Mouse (Mus musculus) forebrain, embryonic 16.5 days (tissue): ENCODE data around the gene Fndc9. TPM values are rescaled to one million over a fixed set of nuclear protein-coding genes. Genes with fewer than 3 reads are reported as not detected.

Source experiments
- ATAC-seq: fragments of 200-750 bp; cut with Nextera tagmentation; 2 replicates; pipeline ENCODE4 v1.8.0; 2017; ENCODE audit warnings: mild to moderate bottlenecking, moderate library complexity
- H3K27ac ChIP-seq: fragments of 300-500 bp; sonication (generic); 2 replicates; pipeline ENCODE4 v1.5.1; 2014; ENCODE audit warnings: low read length, control low read depth
- H3K27me3 ChIP-seq: fragments of 300-500 bp; sonication (generic); replicated peaks from 2 replicates; pipeline ENCODE4 v1.6.1; 2014; ENCODE audit warnings: low read length; ENCODE audit not compliant: control insufficient read depth, insufficient read depth
- H3K36me3 ChIP-seq: fragments of 300-500 bp; sonication (generic); 2 replicates; pipeline ENCODE4 v1.6.1; 2014; ENCODE audit not compliant: control insufficient read depth, insufficient read depth
- H3K4me1 ChIP-seq: fragments of 300-500 bp; sonication (generic); replicated peaks from 2 replicates; pipeline ENCODE4 v1.6.1; 2014; ENCODE audit warnings: low read length; ENCODE audit not compliant: control insufficient read depth, insufficient read depth
- H3K4me2 ChIP-seq: fragments of 300-500 bp; sonication (generic); 2 replicates; pipeline ENCODE4 v1.6.1; 2014; ENCODE audit warnings: mild to moderate bottlenecking, low read length, control low read depth
- H3K4me3 ChIP-seq: fragments of 300-500 bp; sonication (generic); replicated peaks from 2 replicates; pipeline ENCODE4 v1.5.1; 2014; ENCODE audit warnings: mild to moderate bottlenecking, low read length, control low read depth
- H3K9ac ChIP-seq: fragments of 300-500 bp; sonication (generic); replicated peaks from 2 replicates; pipeline ENCODE4 v1.6.1; 2014; ENCODE audit warnings: low read depth, low read length, control low read depth
- H3K9me3 ChIP-seq: fragments of 300-500 bp; sonication (generic); 2 replicates; pipeline ENCODE4 v1.6.1; 2016; ENCODE audit warnings: low read length; ENCODE audit not compliant: control insufficient read depth
- WGBS: fragments of 180-500 bp; shearing (Covaris S2); extraction: QIAGEN DNeasy Blood & Tissue Kit; methylation state at CpG from one replicate; pipeline ENCODE4 v1.1.7; 2014; 5-methylcytosine and 5-hydroxymethylcytosine counted together
- polyA plus RNA-seq: library from polyadenylated mRNA; unstranded; fragments of >200 nt; fragmentation: Nextera tagmentation; extraction: Ambion mirVana; gene quantifications from 2 replicates; pipeline ENCODE4 v1.2.1, GENCODE M21; 2015

The Fndc9 gene
- polyA plus RNA-seq, 1 experiment from 2014 or later: 5.3 TPM

DNA sequence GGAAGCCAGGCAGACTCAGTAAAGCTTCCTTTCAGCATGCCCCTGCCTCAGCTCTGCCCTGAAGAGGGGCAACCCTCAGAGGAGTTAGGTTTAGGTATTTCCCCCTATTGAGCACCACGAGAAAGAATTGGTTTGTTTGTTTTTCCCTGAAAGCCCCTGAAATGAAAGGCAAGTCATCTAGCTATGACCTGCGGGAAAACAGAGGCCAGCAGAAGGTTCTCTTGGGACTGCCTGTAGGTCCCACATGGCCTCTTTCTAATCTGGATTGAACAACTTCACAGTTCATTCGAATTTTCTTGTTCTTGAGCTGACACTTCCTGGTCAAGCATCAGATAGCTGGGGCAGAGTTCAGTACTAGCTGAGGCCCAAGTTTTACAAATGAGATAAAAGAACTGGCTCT lies 23.5 kb upstream of the Fndc9 start:
- no peak for ATAC-seq
- H3K27me3 ChIP-seq: no peaks in the 10 kb centered on the region
- H3K4me1 ChIP-seq: 0 out of 2 replicates have a peak, but pooled peaks cover 3% of the 10 kb centered on the region
- H3K4me2 ChIP-seq: no peak overlapping the region
- H3K36me3 ChIP-seq: peaks cover 12% of the 10 kb centered on the region
- 49% methylated on average over 3 of the region's 3 CpGs for WGBS
- H3K4me3 ChIP-seq: no peak overlapping the region
- H3K9ac ChIP-seq: no peak overlapping the region
- H3K27ac ChIP-seq: no peak overlapping the region
- no peaks in the 10 kb centered on the region; the same call in 1 of the 2 replicates for H3K9me3 ChIP-seq

GRCm38 (mm10) chr11:46213844-46214243 lies 21.5 kb upstream of the Fndc9 start:
- no peaks in the 10 kb centered on the region; the same call in 1 of the 2 replicates for H3K36me3 ChIP-seq
- H3K9me3 ChIP-seq: no peaks in the 10 kb centered on the region; the same call in 1 of the 2 replicates
- H3K27ac ChIP-seq: no peak overlapping the region
- WGBS: 84% methylated on average over 5 of the region's 5 CpGs
- no peak overlapping the region for H3K4me3 ChIP-seq
- ATAC-seq: no peak
- H3K9ac ChIP-seq: no peak overlapping the region
- H3K4me2 ChIP-seq: no peak overlapping the region
- H3K4me1 ChIP-seq: 0 out of 2 replicates have a peak, but pooled peaks cover 3% of the 10 kb centered on the region
- H3K27me3 ChIP-seq: no peaks in the 10 kb centered on the region

GRCm38 (mm10) chr11:46214368-46215230 lies 20.7 kb upstream of the Fndc9 start:
- Histone ChIP-seq H3K27ac (no peak overlapping the region), H3K9me3 (no peaks in the 10 kb centered on the region; the same call in 1 of the 2 replicates), H3K9ac (no peak overlapping the region), H3K4me1 (0 out of 2 replicates have a peak, but pooled peaks cover 3% of the 10 kb centered on the region), H3K27me3 (no peaks in the 10 kb centered on the region), H3K4me3 (no peak overlapping the region), H3K4me2 (no peak overlapping the region), H3K36me3 (no peaks in the 10 kb centered on the region; the same call in 1 of the 2 replicates)
- 82% methylated on average over 14 of the region's 14 CpGs for WGBS
- ATAC-seq: no peak

DNA sequence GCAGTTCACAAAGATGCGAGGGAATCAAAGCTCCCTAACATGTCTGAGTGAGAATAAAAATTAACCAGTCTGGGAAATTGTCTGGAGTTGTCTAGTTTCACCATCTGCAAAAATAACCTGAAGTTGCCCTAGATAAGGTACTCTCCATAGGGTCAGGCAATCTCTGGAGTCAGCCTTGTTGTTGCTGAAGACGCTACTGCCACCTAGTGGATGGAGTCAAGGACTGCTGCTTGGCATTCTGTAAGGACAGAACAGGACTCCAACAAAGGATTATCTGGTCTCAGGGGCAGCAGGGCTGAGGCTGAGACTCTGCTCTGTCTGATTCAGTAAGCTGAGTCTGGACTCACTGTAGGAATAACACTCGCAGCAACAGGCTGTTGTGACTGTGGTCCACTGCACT lies 20.0 kb upstream of the Fndc9 start:
- 23% methylated on average over 3 of the region's 3 CpGs for WGBS

GRCm38 (mm10) chr11:46216669-46217068 lies 18.7 kb upstream of the Fndc9 start:
- ATAC-seq: no peak
- no peak overlapping the region for H3K4me3 ChIP-seq
- H3K27ac ChIP-seq: no peak overlapping the region
- no peak overlapping the region for H3K9ac ChIP-seq
- WGBS: 77% methylated on average over 7 of the region's 7 CpGs
- 0 out of 2 replicates have a peak, but pooled peaks cover 3% of the 10 kb centered on the region for H3K4me1 ChIP-seq
- H3K36me3 ChIP-seq: peaks cover 6% of the 10 kb centered on the region
- H3K9me3 ChIP-seq: no peaks in the 10 kb centered on the region; the same call in 1 of the 2 replicates
- no peaks in the 10 kb centered on the region for H3K27me3 ChIP-seq
- no peak overlapping the region for H3K4me2 ChIP-seq

More for the DNA sequence above, 20.0 kb upstream of the Fndc9 start:
- Histone ChIP-seq H3K4me3 (no peak overlapping the region), H3K9ac (no peak overlapping the region), H3K27ac (no peak overlapping the region), H3K9me3 (no peaks in the 10 kb centered on the region; the same call in 1 of the 2 replicates), H3K4me2 (no peak overlapping the region), H3K27me3 (no peaks in the 10 kb centered on the region), H3K4me1 (0 out of 2 replicates have a peak, but pooled peaks cover 3% of the 10 kb centered on the region), H3K36me3 (no peaks in the 10 kb centered on the region; the same call in 1 of the 2 replicates)
- ATAC-seq: peak; percentile 78

DNA sequence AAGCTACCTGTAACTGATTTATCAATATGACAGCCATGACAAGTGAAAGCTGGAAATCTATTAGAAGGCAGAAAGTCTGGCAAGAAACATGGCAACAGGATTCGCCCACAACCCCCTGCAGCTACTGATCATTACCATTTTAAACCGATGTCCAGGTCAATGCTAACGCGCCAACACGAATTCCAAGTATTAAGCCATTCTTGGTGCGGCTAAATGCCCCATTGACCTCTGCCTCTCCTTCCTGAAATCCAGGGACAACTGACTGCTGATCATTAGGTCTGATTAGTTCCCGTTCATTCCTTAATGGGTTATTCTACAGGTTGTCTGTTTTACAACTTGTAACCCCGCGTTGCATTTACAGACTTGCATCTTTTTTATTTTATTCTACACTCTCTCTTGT lies 17.6 kb upstream of the Fndc9 start:
- ATAC-seq: no peak
- no peak overlapping the region for H3K4me2 ChIP-seq
- H3K27me3 ChIP-seq: no peaks in the 10 kb centered on the region
- H3K4me1 ChIP-seq: 0 out of 2 replicates have a peak, but pooled peaks cover 3% of the 10 kb centered on the region
- H3K4me3 ChIP-seq: no peak overlapping the region
- H3K9ac ChIP-seq: no peak overlapping the region
- H3K36me3 ChIP-seq: peaks cover 12% of the 10 kb centered on the region
- WGBS: 89% methylated on average over 9 of the region's 9 CpGs
- peak overlapping the region; percentile 21; the same call in 1 of the 2 replicates for H3K27ac ChIP-seq
- no peaks in the 10 kb centered on the region; the same call in 1 of the 2 replicates for H3K9me3 ChIP-seq

- Histone ChIP-seq H3K9me3 (no peaks in the 10 kb centered on the region; the same call in 1 of the 2 replicates), H3K27ac (peak overlapping the region; percentile 16; the same call in 1 of the 2 replicates), H3K27me3 (no peaks in the 10 kb centered on the region), H3K4me2 (no peak overlapping the region), H3K9ac (no peak overlapping the region), H3K36me3 (peaks cover 19% of the 10 kb centered on the region), H3K4me1 (0 out of 2 replicates have a peak, but pooled peaks cover 3% of the 10 kb centered on the region), H3K4me3 (no peak overlapping the region)
- ATAC-seq: peak; percentile 34
- WGBS: 31% methylated on average over 5 of the region's 5 CpGs
Measured at GRCm38 (mm10) chr11:46218584-46218983, 16.7 kb upstream of the Fndc9 start.

DNA sequence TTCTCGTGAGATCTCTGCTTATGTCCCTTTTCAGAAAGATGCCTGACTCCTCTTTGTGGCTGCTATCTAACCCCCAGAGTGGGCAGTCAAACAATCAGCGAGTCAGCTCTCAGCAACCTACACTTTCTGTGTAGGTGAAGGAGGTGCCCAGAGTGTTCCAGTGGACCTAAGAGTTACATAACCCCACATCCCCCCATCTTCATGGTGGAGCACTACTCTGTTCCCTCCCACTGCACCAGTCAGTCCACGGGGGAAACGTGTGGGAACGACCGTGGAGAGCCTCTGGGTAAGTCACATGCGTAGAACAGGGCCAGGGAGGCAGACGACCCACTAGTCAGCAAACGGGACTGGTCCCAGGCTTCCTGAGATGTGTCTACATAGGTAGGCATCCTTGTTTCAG lies 16.0 kb upstream of the Fndc9 start:
- Histone ChIP-seq H3K4me2 (no peak overlapping the region), H3K9ac (no peak overlapping the region), H3K4me3 (no peak overlapping the region), H3K9me3 (no peaks in the 10 kb centered on the region; the same call in 1 of the 2 replicates), H3K27me3 (no peaks in the 10 kb centered on the region), H3K27ac (peak overlapping the region; percentile 16), H3K4me1 (0 out of 2 replicates have a peak, but pooled peaks cover 3% of the 10 kb centered on the region), H3K36me3 (peaks cover 23% of the 10 kb centered on the region)
- no peak for ATAC-seq
- WGBS: 88% methylated on average over 9 of the region's 9 CpGs

- WGBS: 78% methylated on average over 2 of the region's 2 CpGs
- Histone ChIP-seq H3K36me3 (peaks cover 23% of the 10 kb centered on the region), H3K27ac (no peak overlapping the region), H3K4me1 (0 out of 2 replicates have a peak, but pooled peaks cover under 1% of the 10 kb centered on the region), H3K27me3 (no peaks in the 10 kb centered on the region), H3K4me2 (no peak overlapping the region), H3K9me3 (no peaks in the 10 kb centered on the region; the same call in 1 of the 2 replicates), H3K9ac (no peak overlapping the region), H3K4me3 (no peak overlapping the region)
- ATAC-seq: peak; percentile 11; the same call in 1 of the 2 replicates
Measured at GRCm38 (mm10) chr11:46220211-46220610, 15.1 kb upstream of the Fndc9 start.
